Mouse (Mus musculus) inflammation-experienced regulatory T-cells, adult 6 months (primary cell): ENCODE measurements around the gene Sik1. TPM values are rescaled to one million over a fixed set of nuclear protein-coding genes. Genes with fewer than 3 reads are reported as not detected.

Source experiments
- ATAC-seq: one replicate; pipeline ENCODE4 v1.8.0; 2017
- polyA plus RNA-seq, 3 experiments: library from polyadenylated mRNA; unstranded; fragments of 100-300 nt; shearing (Covaris generic); gene quantifications; one replicate each; pipeline ENCODE4 v1.2.1; 2017

Sik1 gene
- polyA plus RNA-seq, 3 experiments from 2014 or later = 2.5 to 3.8 (median 2.7) TPM

DNA sequence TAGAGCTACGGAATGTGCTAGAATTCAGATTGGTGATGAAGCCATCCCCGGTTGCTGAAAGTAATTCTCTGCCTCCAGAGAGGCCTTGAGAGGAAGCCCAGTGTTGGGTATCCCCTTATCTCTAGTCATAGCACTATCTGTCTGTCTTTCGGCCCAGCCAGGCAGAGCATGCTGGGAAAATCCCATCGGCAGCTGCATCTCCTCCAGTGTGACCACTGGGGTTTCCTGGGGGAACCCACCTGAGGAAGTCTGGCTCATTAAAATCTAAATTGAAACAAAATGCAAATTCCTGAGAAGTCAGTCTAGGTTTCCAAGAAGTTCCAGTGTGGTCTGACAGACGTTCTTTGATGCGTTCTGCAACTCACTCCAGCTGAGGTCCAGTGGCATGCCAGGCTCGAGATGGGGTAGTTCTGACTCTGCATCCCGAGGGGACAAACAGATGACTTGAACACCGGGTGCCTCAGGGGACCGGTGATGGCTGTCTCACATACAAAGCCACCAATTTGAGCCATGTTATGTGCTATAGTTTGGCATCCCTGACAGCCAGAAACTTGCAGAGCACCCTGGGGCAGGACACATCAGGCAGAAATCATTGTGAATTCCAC is 19.8 kb upstream of the Sik1 start:
- ATAC-seq = no peak

GRCm38 (mm10) chr17:31874691-31875090 is 19.1 kb upstream of the Sik1 start:
- ATAC-seq = no peak

GRCm38 (mm10) chr17:31873973-31874372 is 18.4 kb upstream of the Sik1 start:
- ATAC-seq = no peak

DNA sequence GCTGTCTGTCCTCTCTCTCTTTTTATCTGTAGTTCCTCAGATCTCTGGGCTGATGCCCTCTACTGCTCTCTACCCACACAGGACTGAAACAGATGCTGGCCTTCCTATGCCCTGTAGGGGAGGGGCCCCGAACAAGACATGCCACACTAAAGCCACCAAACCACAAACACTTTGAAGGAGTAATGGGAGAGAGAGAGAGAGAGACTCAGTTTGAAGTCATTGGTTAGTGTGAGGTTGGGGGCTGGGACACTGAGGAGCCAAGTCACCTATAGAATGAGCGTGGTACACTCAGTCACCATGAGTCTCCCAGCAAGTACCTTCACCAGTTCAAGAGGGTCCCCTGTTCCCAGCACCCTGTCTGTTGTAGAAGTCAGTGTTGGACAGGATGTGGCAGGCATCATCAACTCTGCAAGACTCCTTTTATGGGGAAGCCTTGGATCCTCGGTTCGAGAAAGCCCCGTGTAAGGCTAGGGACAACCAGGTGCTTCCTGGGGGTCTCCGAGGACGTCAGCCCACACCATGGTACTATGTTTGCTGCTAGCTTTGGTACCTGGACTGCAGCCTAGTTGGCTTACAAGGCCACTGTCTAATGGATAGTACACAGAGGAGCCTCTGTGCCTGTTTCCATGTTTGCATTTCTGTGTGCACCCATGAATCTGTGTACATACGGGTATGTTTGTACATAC is 17.7 kb upstream of the Sik1 start:
- no peak for ATAC-seq

- no peak for ATAC-seq
These were observed 17.2 kb upstream of the Sik1 start for GRCm38 (mm10) chr17:31872826-31873165.

DNA sequence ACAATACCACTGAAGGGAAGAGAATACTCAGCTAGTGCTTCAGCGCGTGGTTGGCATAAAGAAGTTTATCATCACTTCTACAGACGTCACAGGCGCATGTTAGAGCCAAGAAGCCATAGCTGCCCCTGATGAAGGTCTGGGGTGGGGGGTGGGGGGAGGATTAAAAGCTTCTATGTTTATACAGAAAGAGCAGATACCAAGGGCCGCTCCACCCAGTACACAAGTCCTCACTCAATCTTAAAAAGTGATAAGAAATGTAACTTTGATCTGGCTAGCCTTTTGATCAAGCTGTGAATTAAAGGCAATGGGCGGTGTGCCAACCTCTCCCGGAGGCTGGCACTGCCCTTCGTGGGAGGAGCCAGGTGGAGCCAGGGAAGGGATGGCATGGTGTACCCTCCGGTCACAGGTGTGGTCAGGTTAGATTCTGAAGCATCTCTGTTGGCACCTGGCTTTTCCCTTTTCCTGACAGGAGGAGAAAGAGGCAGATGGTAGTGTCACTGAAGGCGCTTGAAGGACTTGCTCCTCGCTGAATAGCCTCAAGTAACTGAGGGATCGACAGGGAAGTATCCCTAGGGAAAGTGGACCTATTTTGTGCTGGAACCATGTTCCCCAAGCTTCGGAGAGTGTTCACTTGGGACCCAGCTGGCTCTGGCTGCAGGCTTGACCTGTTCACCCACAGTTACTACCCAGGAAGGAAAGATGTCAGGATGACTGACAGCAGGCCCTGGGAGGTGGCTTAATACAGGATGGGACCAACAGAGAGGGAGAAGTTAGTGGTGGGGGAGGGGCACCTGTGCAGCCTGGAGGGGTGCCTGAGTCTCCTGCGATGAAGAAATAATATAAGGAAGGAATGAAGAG is 16.6 kb upstream of the Sik1 start:
- ATAC-seq = no peak

GRCm38 (mm10) chr17:31870931-31871421 is 15.4 kb upstream of the Sik1 start:
- ATAC-seq = no peak

GRCm38 (mm10) chr17:31870446-31870845 is 14.8 kb upstream of the Sik1 start:
- no peak for ATAC-seq

DNA sequence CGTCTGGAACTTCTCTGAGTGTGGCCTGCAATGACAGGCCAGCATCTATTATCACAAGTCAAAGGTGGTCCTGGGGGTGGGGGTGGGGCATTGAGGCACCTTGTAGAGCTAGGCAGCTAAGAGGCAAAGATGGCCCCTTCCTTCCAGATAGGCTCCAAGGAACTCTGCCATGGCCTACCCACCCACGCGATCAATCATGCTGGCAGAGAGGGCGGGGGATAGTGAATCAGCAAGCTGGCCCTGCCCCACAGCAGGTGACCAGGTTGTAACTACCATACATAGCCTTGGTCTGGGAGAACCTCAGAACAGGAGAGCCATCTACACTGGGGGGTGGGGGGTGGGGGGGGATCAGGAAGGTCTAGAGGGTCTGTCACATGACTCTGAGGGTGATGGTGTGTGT is 12.5 kb upstream of the Sik1 start:
- ATAC-seq = no peak

DNA sequence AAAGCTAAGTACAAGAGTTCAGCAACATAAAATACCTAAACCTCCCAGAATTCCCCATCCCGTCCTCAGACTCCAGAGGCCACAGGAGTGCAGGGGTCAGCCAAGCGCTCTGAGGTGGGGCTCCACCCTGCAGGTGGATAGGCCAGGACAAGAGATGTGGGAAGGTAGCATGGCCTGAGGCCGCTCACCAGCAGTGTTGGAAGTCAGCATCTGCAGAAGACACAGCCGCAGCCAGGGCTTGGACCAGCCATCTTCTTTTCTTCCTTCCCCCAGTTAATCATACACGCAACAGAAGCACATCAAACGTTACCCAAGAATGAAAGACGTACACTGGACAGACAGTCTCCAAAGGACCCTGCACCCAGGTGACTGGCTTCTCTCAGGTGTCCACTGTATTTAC is 11.5 kb upstream of the Sik1 start:
- ATAC-seq = no peak

DNA sequence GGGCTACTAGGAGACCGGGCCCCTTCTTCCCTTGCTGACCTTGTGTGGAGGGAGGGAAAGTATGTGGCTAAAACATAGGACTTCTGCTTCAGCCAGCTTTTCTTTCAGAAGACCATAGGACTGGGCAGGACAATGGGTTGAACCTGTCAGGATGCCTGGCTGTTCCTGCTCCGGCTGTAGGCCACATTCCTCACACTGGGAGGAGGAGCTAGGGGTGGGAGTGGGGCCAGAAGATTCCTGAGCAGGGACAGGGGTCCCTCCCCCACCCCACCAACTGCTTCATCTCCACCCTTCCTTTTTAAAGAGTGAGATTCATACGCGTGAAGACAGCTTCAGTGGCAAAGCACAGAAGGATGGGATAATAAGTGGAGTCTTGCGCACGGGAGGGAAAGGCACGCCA is 10.0 kb upstream of the Sik1 start:
- ATAC-seq = no peak

GRCm38 (mm10) chr17:31864666-31865450 is 9.3 kb upstream of the Sik1 start:
- ATAC-seq = no peak

DNA sequence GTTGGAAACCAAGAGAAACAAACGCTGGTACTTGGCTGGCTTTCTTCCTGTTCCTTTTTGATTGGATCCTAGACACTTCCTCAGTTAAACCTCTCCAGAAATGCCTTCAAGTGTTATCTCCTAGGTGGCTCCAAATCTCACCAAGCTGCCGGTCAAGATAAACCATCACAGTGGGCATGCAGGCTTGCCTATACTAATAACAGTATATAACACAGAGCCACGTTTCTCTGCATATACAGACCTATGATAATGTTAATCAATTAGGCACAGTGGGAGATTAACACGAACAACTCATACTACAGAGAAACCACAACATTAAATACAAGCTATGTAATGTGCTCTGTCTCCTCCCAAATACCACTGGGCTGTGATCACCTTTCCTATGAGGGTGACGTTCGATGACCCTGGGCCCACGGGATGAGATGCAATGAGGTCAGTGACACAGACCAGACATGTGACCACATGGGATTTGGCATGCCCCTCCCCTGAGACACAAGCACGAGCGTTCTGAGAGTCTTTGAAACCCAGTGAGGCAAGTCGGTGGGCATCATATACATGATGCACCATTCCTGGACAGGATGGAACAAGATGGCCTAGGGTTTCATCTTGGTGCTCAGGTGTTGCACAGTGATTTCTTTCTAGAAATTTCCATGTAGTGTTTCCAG is 7.7 kb upstream of the Sik1 start:
- ATAC-seq = no peak

GRCm38 (mm10) chr17:31862136-31862535 is 6.5 kb upstream of the Sik1 start:
- ATAC-seq = no peak

DNA sequence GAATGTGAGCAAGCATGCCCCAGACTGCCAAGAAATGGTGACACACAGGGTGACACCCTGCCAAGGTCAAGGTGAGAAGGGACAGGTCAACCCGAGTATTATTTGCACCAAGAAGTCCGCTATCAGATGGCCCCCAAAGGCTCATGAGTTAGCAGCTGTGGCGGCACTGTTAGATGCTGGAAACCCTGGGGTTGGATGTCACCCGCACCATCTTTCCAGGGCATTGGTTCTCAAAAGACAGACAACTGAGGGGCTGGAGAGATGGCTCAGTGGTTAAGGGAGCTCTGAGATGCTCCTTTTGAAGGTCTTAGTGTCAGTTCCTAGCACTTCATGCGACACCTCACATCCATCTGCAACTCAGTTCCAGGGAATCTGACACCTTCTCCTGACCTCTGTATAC is 6.1 kb upstream of the Sik1 start:
- no peak for ATAC-seq

- ATAC-seq = no peak
These were observed 5.3 kb upstream of the Sik1 start for GRCm38 (mm10) chr17:31860856-31861255.

DNA sequence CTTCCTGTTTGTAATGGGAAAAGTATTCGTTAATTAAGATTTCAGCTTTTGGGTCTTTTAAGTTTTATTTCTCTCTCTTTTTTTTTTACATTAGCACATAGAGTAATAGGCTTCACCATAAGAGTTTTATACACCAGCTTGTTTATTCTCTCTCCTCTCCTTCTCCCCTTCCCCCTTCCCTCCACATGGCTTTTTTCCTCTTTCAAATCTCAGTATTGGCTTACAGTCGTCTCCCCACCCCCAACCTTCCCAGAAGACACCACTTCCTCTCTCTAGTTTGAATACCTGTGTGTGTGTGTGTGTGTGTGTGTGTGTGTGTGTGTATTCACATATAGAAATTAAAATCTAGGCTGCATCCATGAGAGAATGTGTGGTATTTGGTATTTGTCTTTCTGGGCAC is 3.8 kb upstream of the Sik1 start:
- ATAC-seq = no peak

DNA sequence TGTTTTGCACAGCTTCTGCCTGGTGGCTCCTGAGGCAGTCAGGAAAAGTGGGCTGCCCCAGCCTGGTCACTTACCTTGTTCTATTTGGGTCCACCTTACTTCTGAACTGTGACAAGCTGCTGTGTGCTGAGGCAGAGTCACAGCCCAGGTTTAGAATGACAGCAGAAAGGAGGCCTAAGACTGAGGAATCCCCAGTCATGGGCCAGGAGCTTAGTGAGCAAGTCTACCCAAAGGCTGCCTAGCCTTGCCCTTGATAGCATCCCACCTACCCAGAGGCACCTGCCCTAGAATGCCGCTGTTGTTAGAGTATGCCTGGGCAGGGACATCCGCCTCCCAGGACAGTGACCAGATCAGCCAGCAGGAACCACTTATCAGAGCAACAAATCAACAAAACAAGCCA is 3.2 kb upstream of the Sik1 start:
- ATAC-seq = no peak

- ATAC-seq = no peak
These were observed 2.4 kb upstream of the Sik1 start for GRCm38 (mm10) chr17:31857903-31858426.

DNA sequence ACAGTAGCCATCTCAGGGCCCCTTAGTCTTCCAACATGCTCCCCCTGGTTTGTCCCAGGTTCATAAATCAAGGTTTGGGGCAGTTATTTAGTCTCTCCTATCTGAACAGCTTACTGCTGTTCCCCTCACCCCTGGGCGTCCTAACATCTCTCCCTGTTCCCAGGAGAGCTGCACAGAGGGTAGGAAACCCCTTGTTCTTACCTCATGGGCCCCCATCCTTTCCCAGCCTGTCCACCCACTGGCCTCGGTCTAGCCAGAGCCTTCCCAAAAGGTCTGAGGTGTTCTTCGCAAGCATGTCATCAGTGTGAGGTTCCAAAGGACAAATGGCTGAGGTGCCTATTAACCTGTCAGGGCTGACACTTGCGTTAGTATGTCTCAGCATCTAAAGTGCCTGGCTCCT is 1.6 kb upstream of the Sik1 start:
- ATAC-seq = no peak

- no peak for ATAC-seq
These were observed 1.0 kb upstream of the Sik1 start for GRCm38 (mm10) chr17:31856519-31857160.
